Mouse (Mus musculus): ENCODE results near the gene Mpp3. TPM values are rescaled to one million over a fixed set of nuclear protein-coding genes. Genes with fewer than 3 reads are reported as not detected.

The Mpp3 gene
- total and polyA plus RNA-seq, 2 experiments from 2014 or later: 2.2 to 8.0 TPM

DNA sequence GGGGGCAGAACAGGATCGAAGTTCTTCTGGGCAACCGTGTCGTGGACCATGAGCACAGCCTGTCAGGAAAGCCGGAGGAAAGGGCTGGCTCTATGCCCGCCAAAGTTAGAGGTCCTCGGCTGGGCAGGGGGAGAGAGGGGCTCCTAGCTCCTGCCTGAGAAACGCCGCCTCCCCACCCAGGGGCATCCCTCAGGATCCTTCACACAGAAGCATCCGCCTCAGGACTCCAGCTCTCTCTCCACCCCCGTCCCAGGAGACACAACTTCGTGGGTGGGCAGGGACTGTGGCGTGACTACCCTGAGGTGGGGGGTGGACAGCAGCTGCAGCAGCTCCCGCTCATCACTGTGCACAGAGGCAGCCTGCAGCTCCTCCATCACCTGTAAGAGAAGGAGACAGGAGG is 4.9 kb downstream of the Mpp3 start:
- Histone ChIP-seq H3K27ac (ENCODE audit: low read depth) (no peak overlapping the region), H3K9ac (replicated peaks; ENCODE audit: low read depth, low read length) (no peak overlapping the region), H3K4me2 (ENCODE audit: low read depth, low read length) (no peak overlapping the region), H3K4me3 (ENCODE audit: low read depth, low read length) (no peak overlapping the region), H3K36me3 (replicated peaks; ENCODE audit: control insufficient read depth, insufficient read depth, low read length) (no peaks in the 10 kb centered on the region), H3K27me3 (ENCODE audit: control insufficient read depth, insufficient read depth, low read length) (peaks cover 9% of the 10 kb centered on the region; the same call in 1 of the 2 replicates), H3K9me3 (replicated peaks; ENCODE audit: control insufficient read depth, low read length) (no peaks in the 10 kb centered on the region), H3K4me1 (ENCODE audit: control insufficient read depth, insufficient read depth) (no peaks in the 10 kb centered on the region)
- DNase-seq (ENCODE audit: low spot score) (no peak), ATAC-seq (ENCODE audit: insufficient read depth, low read depth) (no peak)
- 81% methylated on average over 13 of the region's 13 CpGs for WGBS
- no peak for TF ChIP-seq CTCF (IDR thresholded peaks at IDR 0.05; ENCODE audit: low read depth)
- TF ChIP-seq EP300 (IDR thresholded peaks at IDR 0.05; ENCODE audit: low read depth): no peak

DNA sequence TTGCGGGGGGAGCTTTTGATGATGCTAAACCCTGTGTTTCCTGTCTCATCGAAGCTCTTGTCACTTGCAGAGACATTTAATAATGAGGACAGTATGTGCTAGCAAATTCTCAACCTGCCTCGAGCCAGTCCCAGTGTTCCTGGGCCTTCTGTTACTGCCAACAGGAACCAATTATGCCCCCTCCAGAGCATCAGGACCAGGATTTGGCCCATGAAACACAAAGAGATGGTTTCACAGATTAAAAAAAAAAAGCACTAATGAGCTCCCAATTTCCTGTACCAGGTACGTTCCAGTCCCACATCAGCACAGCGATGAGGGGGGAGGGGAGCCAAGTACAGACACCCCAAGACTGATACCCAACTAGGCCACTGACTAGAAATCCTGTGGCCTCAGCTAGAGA is 7.1 kb downstream of the Mpp3 start:
- TF ChIP-seq EP300 (IDR thresholded peaks at IDR 0.05; ENCODE audit: low read depth): no peak
- no peak for TF ChIP-seq CTCF (IDR thresholded peaks at IDR 0.05; ENCODE audit: low read depth)
- peaks cover 6% of the 10 kb centered on the region; the same call in 1 of the 2 replicates for H3K27me3 ChIP-seq (ENCODE audit: control insufficient read depth, insufficient read depth, low read length)
- 84% methylated on average over 5 of the region's 5 CpGs for WGBS

DNA sequence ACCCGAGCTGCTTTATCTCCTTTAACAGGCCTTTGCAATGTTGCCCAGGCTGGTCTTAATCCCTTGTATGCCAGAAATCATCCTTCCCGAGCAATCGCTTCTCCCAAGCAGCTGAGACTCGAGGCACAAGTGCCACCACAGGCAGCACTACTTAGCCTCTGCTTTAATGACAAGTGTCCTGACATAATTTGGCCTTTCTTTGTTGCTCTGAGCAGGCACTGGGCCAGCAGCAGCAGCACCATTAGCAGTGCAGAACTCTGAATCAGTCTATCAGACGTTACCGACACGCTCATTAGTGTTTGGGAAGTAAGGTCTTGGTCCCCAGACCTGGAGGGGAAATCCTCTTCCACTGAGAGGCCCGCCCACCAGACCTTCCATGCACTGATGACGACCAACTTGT is 8.5 kb downstream of the Mpp3 start:
- TF ChIP-seq CTCF (IDR thresholded peaks at IDR 0.05; ENCODE audit: low read depth): no peak
- TF ChIP-seq EP300 (IDR thresholded peaks at IDR 0.05; ENCODE audit: low read depth): no peak
- DNase-seq (ENCODE audit: low spot score): no peak
- Histone ChIP-seq H3K4me2 (ENCODE audit: low read depth, low read length) (no peak overlapping the region), H3K9me3 (replicated peaks; ENCODE audit: control insufficient read depth, low read length) (no peaks in the 10 kb centered on the region), H3K36me3 (replicated peaks; ENCODE audit: control insufficient read depth, insufficient read depth, low read length) (0 out of 2 replicates have a peak, but pooled peaks cover 6% of the 10 kb centered on the region), H3K27me3 (ENCODE audit: control insufficient read depth, insufficient read depth, low read length) (no peaks in the 10 kb centered on the region), H3K4me1 (ENCODE audit: control insufficient read depth, insufficient read depth) (peaks cover 13% of the 10 kb centered on the region), H3K9ac (replicated peaks; ENCODE audit: low read depth, low read length) (no peak overlapping the region), H3K27ac (ENCODE audit: low read depth) (no peak overlapping the region), H3K4me3 (ENCODE audit: low read depth, low read length) (no peak overlapping the region)
- no peak for ATAC-seq (ENCODE audit: insufficient read depth, low read depth)
- WGBS: 68% methylated on average over 9 of the region's 9 CpGs

More for the DNA sequence above, 7.1 kb downstream of the Mpp3 start:
- Histone ChIP-seq H3K27ac (ENCODE audit: low read depth) (no peak overlapping the region), H3K9ac (replicated peaks; ENCODE audit: low read depth, low read length) (no peak overlapping the region), H3K36me3 (replicated peaks; ENCODE audit: control insufficient read depth, insufficient read depth, low read length) (0 out of 2 replicates have a peak, but pooled peaks cover 3% of the 10 kb centered on the region), H3K4me1 (ENCODE audit: control insufficient read depth, insufficient read depth) (peaks cover 5% of the 10 kb centered on the region), H3K4me3 (ENCODE audit: low read depth, low read length) (no peak overlapping the region), H3K9me3 (replicated peaks; ENCODE audit: control insufficient read depth, low read length) (no peaks in the 10 kb centered on the region), H3K4me2 (ENCODE audit: low read depth, low read length) (no peak overlapping the region)
- DNase-seq (ENCODE audit: low spot score) (no peak), ATAC-seq (ENCODE audit: insufficient read depth, low read depth) (no peak)

- no peak overlapping the region for H3K4me2 ChIP-seq (ENCODE audit: low read depth, low read length)
- peaks cover 13% of the 10 kb centered on the region for H3K4me1 ChIP-seq (ENCODE audit: control insufficient read depth, insufficient read depth)
- no peak overlapping the region for H3K4me3 ChIP-seq (ENCODE audit: low read depth, low read length)
- H3K9me3 ChIP-seq (replicated peaks; ENCODE audit: control insufficient read depth, low read length): no peaks in the 10 kb centered on the region
- H3K27ac ChIP-seq (ENCODE audit: low read depth): peak overlapping the region; percentile 67
- no peak for TF ChIP-seq EP300 (IDR thresholded peaks at IDR 0.05; ENCODE audit: low read depth)
- TF ChIP-seq CTCF (IDR thresholded peaks at IDR 0.05; ENCODE audit: low read depth): no peak
- no peaks in the 10 kb centered on the region for H3K27me3 ChIP-seq (ENCODE audit: control insufficient read depth, insufficient read depth, low read length)
- H3K36me3 ChIP-seq (replicated peaks; ENCODE audit: control insufficient read depth, insufficient read depth, low read length): 0 out of 2 replicates have a peak, but pooled peaks cover 10% of the 10 kb centered on the region
- 86% methylated on average over 1 of the region's 1 CpGs for WGBS
- peak; percentile 58 for DNase-seq (ENCODE audit: low spot score)
- peak; percentile 78 for ATAC-seq (ENCODE audit: insufficient read depth, low read depth)
- H3K9ac ChIP-seq (replicated peaks; ENCODE audit: low read depth, low read length): no peak overlapping the region; the same call in 1 of the 2 replicates
Measured at GRCm38 (mm10) chr11:102016136-102016535, 12.1 kb downstream of the Mpp3 start.

GRCm38 (mm10) chr11:102015472-102015871 is 12.8 kb downstream of the Mpp3 start:
- Histone ChIP-seq H3K9me3 (replicated peaks; ENCODE audit: control insufficient read depth, low read length) (no peaks in the 10 kb centered on the region), H3K36me3 (replicated peaks; ENCODE audit: control insufficient read depth, insufficient read depth, low read length) (0 out of 2 replicates have a peak, but pooled peaks cover 10% of the 10 kb centered on the region), H3K4me1 (ENCODE audit: control insufficient read depth, insufficient read depth) (peaks cover 13% of the 10 kb centered on the region), H3K4me3 (ENCODE audit: low read depth, low read length) (no peak overlapping the region), H3K9ac (replicated peaks; ENCODE audit: low read depth, low read length) (no peak overlapping the region), H3K4me2 (ENCODE audit: low read depth, low read length) (no peak overlapping the region), H3K27me3 (ENCODE audit: control insufficient read depth, insufficient read depth, low read length) (no peaks in the 10 kb centered on the region), H3K27ac (ENCODE audit: low read depth) (no peak overlapping the region)
- WGBS: 80% methylated on average over 6 of the region's 6 CpGs
- no peak for TF ChIP-seq CTCF (IDR thresholded peaks at IDR 0.05; ENCODE audit: low read depth)
- TF ChIP-seq EP300 (IDR thresholded peaks at IDR 0.05; ENCODE audit: low read depth): no peak
- ATAC-seq (ENCODE audit: insufficient read depth, low read depth) (no peak), DNase-seq (ENCODE audit: low spot score) (no peak)

DNA sequence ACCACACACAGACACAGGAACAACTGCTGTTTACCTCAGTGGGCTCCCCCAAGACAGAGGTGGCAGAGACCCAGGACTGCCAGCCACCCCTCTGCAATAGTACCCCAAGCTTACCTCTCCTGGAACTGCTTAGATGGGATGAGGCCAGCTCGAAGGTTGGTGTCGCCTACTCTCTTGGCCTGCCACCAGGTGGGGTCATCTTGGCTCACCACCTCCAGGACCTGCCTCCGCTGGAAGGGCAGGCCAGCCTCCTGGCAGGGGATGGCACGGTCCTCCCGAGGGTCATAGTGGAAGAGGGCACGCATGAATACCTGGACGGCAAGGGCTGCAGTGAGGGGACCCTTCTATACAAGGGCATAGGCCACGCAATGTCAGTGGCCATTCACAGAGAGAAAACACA is 15.1 kb downstream of the Mpp3 start:
- no peak overlapping the region for H3K4me2 ChIP-seq (ENCODE audit: low read depth, low read length)
- no peaks in the 10 kb centered on the region for H3K27me3 ChIP-seq (ENCODE audit: control insufficient read depth, insufficient read depth, low read length)
- H3K4me1 ChIP-seq (ENCODE audit: control insufficient read depth, insufficient read depth): peaks cover 13% of the 10 kb centered on the region
- no peak for TF ChIP-seq EP300 (IDR thresholded peaks at IDR 0.05; ENCODE audit: low read depth)
- TF ChIP-seq CTCF (IDR thresholded peaks at IDR 0.05; ENCODE audit: low read depth): no peak
- WGBS: 84% methylated on average over 8 of the region's 8 CpGs
- H3K4me3 ChIP-seq (ENCODE audit: low read depth, low read length): no peak overlapping the region
- ATAC-seq (ENCODE audit: insufficient read depth, low read depth) (no peak), DNase-seq (ENCODE audit: low spot score) (no peak)
- H3K9me3 ChIP-seq (replicated peaks; ENCODE audit: control insufficient read depth, low read length): no peaks in the 10 kb centered on the region
- no peak overlapping the region for H3K9ac ChIP-seq (replicated peaks; ENCODE audit: low read depth, low read length)
- 0 out of 2 replicates have a peak, but pooled peaks cover 10% of the 10 kb centered on the region for H3K36me3 ChIP-seq (replicated peaks; ENCODE audit: control insufficient read depth, insufficient read depth, low read length)
- no peak overlapping the region for H3K27ac ChIP-seq (ENCODE audit: low read depth)
